Comparison of ENCODE assay signal across 10 mouse cellular contexts in genomic region chr4:152833411-152834310, GRCm38 (mm10).
DNase-seq lines count a peak whose midpoint lies in the region; ATAC-seq lines count a peak whose summit lies in the region.
"Had no signal": no experiment of that assay in that cellular context is flagged by ENCODE, and none has a peak within 500 bp of the region (broad histone marks: within the 10 kb centered on the region; RNA-seq: fewer than 3 reads in every experiment).

No protein-coding gene starts in this region.

- H3K27ac ChIP-seq in kidney, embryonic 16.5 days (ENCODE audit: low read length), result no peak overlapping the region
- H3K27ac ChIP-seq in forebrain, embryonic 16.5 days (ENCODE audit: low read length), result peak overlapping the region; percentile 84
- H3K27ac ChIP-seq: intestine, embryonic 15.5 days; limb, embryonic 13.5 days had no signal

- no peak overlapping the region for H3K4me3 ChIP-seq in kidney, embryonic 16.5 days (ENCODE audit: low read length)
- no peak overlapping the region for H3K4me3 ChIP-seq in forebrain, embryonic 16.5 days (replicated peaks; ENCODE audit: low read length)
- H3K4me3 ChIP-seq: intestine, embryonic 15.5 days; limb, embryonic 13.5 days had no signal

- 15% methylated on average over 23 of the region's 23 CpGs for WGBS in kidney, embryonic 16.5 days
- 5% methylated on average over 23 of the region's 23 CpGs for WGBS in forebrain, embryonic 16.5 days

- no peak overlapping the region for H3K4me2 ChIP-seq in kidney, embryonic 16.5 days (replicated peaks; ENCODE audit: low read depth, low read length)
- peak overlapping the region; percentile 2 for H3K4me2 ChIP-seq in forebrain, embryonic 16.5 days (ENCODE audit: low read length)
- H3K4me2 ChIP-seq: intestine, embryonic 15.5 days; limb, embryonic 13.5 days had no signal

- H3K27me3 ChIP-seq in kidney, embryonic 16.5 days (ENCODE audit: insufficient read depth, low read length), result no peaks in the 10 kb centered on the region; the same call in none of the 2 replicates
- no peaks in the 10 kb centered on the region for H3K27me3 ChIP-seq in forebrain, embryonic 16.5 days (replicated peaks; ENCODE audit: control insufficient read depth, insufficient read depth, low read length)
- H3K27me3 ChIP-seq: intestine, embryonic 15.5 days had no signal

- H3K9ac ChIP-seq in kidney, embryonic 16.5 days (replicated peaks; ENCODE audit: low read length), result no peak overlapping the region
- H3K9ac ChIP-seq in forebrain, embryonic 16.5 days (replicated peaks; ENCODE audit: low read depth, low read length), result peak overlapping the region; percentile 42
- H3K9ac ChIP-seq: intestine, embryonic 15.5 days; limb, embryonic 13.5 days had no signal

- H3K9me3 ChIP-seq in kidney, embryonic 16.5 days (ENCODE audit: low read length), result peaks cover 9% of the 10 kb centered on the region
- peaks cover 6% of the 10 kb centered on the region; the same call in 1 of the 2 replicates for H3K9me3 ChIP-seq in forebrain, embryonic 16.5 days (ENCODE audit: control insufficient read depth, low read length)
- H3K9me3 ChIP-seq: intestine, embryonic 15.5 days; limb, embryonic 13.5 days had no signal

- DNase-seq in kidney, postnatal 10 days, result no peak
- DNase-seq in cerebellum, adult 9-11 months, result peak; percentile 17
- DNase-seq in neural tube, embryonic 10.5 days (ENCODE audit: extremely low spot score, low spot score), result peak; percentile 28
- DNase-seq in heart, postnatal 4 days, result no peak
- DNase-seq in lung, postnatal 14 days, result no peak
- DNase-seq in layer of hippocampus, postnatal 36 days, result no peak

- peaks cover 6% of the 10 kb centered on the region; the same call in 1 of the 2 replicates for H3K4me1 ChIP-seq in kidney, embryonic 16.5 days (ENCODE audit: insufficient read depth, low read length)
- H3K4me1 ChIP-seq in forebrain, embryonic 16.5 days (replicated peaks; ENCODE audit: control insufficient read depth, insufficient read depth, low read length), result peaks cover 31% of the 10 kb centered on the region
- H3K4me1 ChIP-seq: intestine, embryonic 15.5 days had no signal

- H3K36me3 ChIP-seq in kidney, embryonic 16.5 days (ENCODE audit: insufficient read depth, low read length), result no peaks in the 10 kb centered on the region
- no peaks in the 10 kb centered on the region for H3K36me3 ChIP-seq in forebrain, embryonic 16.5 days (ENCODE audit: control insufficient read depth, insufficient read depth)
- H3K36me3 ChIP-seq: intestine, embryonic 15.5 days; limb, embryonic 13.5 days had no signal

- ATAC-seq in kidney, embryonic 16.5 days (ENCODE audit: low FRiP score, low TSS enrichment), result peak; percentile 54; the same call in 1 of the 2 replicates
- ATAC-seq in forebrain, embryonic 16.5 days, result peak; percentile 65
- ATAC-seq: intestine, embryonic 15.5 days had no signal

Comparison
In these comparisons a context has a peak if more than half of its experiments do, and no peak if none do; other contexts are left out.
1. DNase-seq: peak in cerebellum, adult 9-11 months (single experiment) and neural tube, embryonic 10.5 days (single experiment); none in kidney, postnatal 10 days (single experiment), heart, postnatal 4 days (single experiment), lung, postnatal 14 days (single experiment) and layer of hippocampus, postnatal 36 days (0 of 2).